Mouse (Mus musculus): ENCODE data around the gene Cd276. TPM values are rescaled to one million over a fixed set of nuclear protein-coding genes. Genes with fewer than 3 reads are reported as not detected.

The Cd276 gene
- polyA plus RNA-seq, 1 experiment from 2014 or later: 33.8 TPM

DNA sequence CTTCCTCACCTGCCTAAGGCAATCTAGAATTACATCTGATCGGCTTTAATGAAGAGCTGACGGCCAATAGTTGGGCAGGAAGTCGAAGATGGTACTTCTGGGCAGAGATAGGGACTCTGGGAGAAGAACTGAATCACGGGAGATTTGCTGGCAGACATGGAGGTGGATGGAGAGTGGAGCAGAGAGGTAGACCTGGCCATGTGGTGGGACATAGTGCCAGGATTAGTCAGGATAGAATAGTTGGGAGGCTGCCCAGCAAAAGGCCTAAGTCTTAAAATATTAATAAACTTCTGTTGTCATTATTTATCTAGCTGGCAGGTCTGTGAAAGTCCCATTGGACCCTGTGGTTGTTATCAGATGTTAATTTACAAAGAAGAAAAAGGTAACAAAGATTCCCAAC, 30.1 kb downstream of the Cd276 start:
- H3K4me2 ChIP-seq: no peak overlapping the region
- H3K9ac ChIP-seq: no peak overlapping the region
- H3K27me3 ChIP-seq: no peaks in the 10 kb centered on the region
- no peaks in the 10 kb centered on the region for H3K9me3 ChIP-seq
- 0 out of 2 replicates have a peak, but pooled peaks cover 9% of the 10 kb centered on the region for H3K36me3 ChIP-seq
- H3K4me3 ChIP-seq: no peak overlapping the region
- WGBS: 86% methylated on average over 4 of the region's 4 CpGs
- H3K4me1 ChIP-seq (replicated peaks): no peaks in the 10 kb centered on the region
- no peak overlapping the region for H3K27ac ChIP-seq (replicated peaks)
- no peak for ATAC-seq (ENCODE audit: low FRiP score, low read depth)

DNA sequence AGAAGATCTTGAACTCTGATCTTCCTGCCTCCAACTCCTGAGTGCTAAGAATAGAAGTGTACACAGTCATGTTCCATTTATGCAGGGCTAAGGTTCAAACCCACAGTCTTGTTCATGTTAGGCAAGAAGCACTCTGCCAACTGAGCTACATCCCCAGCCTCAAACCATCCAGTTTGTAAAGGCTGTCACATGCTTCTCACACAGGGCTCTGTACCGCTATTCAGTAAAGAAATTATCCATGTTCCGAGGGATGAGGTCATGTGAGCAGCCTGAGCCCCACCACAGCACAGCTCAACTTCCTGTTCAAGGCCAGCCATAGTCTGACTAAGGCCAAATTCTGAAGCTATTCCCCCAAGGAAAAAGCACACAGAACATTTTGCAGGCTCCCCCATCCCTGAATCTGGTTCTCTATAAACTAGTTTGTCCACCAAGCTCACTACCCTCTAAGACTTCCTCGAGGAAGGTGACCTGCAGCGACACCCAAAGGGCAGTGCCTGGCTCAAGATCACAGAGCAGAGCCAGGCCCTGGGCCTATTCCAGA, 33.3 kb downstream of the Cd276 start:
- ATAC-seq (ENCODE audit: low FRiP score, low read depth): no peak
- 60% methylated on average over 4 of the region's 4 CpGs for WGBS
- Histone ChIP-seq H3K4me3 (no peak overlapping the region), H3K27ac (replicated peaks) (no peak overlapping the region), H3K36me3 (0 out of 2 replicates have a peak, but pooled peaks cover 3% of the 10 kb centered on the region), H3K4me2 (no peak overlapping the region), H3K9ac (no peak overlapping the region), H3K4me1 (replicated peaks) (peaks cover 3% of the 10 kb centered on the region; the same call in 1 of the 2 replicates), H3K9me3 (no peaks in the 10 kb centered on the region), H3K27me3 (no peaks in the 10 kb centered on the region)

DNA sequence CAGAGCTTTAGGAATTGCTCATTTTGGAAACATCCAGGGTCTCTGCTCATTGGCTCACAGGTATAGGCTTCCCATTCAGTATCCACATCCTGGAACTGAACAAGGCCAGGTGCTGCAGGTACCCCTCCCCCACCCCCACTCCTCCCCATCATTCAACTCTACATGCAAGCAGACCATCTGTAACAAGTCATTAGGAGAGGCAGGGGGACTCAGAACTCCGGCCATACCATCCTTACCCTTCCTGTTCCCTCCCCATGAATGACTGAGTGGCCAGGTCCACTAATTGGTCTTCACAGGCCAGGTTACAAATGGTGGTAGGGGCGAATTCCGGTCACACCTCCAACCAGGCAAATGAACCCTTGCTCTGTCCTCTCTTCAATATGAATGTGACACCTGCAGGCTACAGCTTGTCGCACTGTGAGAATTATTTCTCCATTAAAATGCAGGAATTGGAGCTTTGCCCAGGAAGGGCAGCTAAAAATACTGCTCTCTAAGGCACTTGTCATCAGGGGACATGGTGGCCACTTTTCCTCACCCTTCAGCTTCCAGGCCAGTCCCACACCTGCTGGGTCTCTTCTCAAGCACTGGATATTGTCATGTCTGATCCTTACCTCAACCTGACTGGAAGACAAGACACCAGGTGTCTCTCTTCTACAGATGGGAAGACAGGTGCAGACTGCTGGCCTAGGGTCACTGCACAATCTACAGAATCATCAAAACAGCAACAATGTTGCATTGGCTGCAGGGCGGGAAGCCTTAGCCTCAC, 34.2 kb downstream of the Cd276 start:
- 73% methylated on average over 5 of the region's 5 CpGs for WGBS
- Histone ChIP-seq H3K4me3 (no peak overlapping the region), H3K4me2 (no peak overlapping the region), H3K4me1 (replicated peaks) (peaks cover 3% of the 10 kb centered on the region; the same call in 1 of the 2 replicates), H3K27ac (replicated peaks) (no peak overlapping the region), H3K27me3 (no peaks in the 10 kb centered on the region), H3K9me3 (no peaks in the 10 kb centered on the region), H3K36me3 (0 out of 2 replicates have a peak, but pooled peaks cover 3% of the 10 kb centered on the region), H3K9ac (no peak overlapping the region)
- ATAC-seq (ENCODE audit: low FRiP score, low read depth): no peak

DNA sequence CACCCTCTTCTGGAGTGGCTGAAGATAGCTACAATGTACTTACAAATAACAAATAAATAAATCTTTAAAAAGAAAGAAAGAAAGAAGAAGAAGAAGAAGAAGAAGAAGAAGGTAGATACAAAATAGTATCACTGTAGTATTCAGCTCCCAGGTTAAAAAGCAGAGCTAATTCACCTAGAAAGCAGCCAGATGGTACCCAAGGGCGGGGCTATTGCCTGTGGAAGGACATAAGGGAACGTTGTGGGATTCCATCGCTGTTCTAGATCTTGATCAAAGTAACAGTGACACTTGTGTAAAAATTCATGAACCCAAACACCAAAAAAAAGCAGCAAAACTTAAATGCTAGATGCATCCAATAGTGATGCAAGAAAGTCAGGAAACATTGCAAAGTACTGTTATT, 35.3 kb downstream of the Cd276 start:
- Histone ChIP-seq H3K4me2 (no peak overlapping the region), H3K27me3 (no peaks in the 10 kb centered on the region), H3K9ac (no peak overlapping the region), H3K4me3 (no peak overlapping the region), H3K4me1 (replicated peaks) (peaks cover 8% of the 10 kb centered on the region; the same call in 1 of the 2 replicates), H3K27ac (replicated peaks) (no peak overlapping the region), H3K36me3 (0 out of 2 replicates have a peak, but pooled peaks cover 3% of the 10 kb centered on the region), H3K9me3 (no peaks in the 10 kb centered on the region)
- WGBS: 78% methylated on average over 3 of the region's 3 CpGs
- no peak for ATAC-seq (ENCODE audit: low FRiP score, low read depth)

DNA sequence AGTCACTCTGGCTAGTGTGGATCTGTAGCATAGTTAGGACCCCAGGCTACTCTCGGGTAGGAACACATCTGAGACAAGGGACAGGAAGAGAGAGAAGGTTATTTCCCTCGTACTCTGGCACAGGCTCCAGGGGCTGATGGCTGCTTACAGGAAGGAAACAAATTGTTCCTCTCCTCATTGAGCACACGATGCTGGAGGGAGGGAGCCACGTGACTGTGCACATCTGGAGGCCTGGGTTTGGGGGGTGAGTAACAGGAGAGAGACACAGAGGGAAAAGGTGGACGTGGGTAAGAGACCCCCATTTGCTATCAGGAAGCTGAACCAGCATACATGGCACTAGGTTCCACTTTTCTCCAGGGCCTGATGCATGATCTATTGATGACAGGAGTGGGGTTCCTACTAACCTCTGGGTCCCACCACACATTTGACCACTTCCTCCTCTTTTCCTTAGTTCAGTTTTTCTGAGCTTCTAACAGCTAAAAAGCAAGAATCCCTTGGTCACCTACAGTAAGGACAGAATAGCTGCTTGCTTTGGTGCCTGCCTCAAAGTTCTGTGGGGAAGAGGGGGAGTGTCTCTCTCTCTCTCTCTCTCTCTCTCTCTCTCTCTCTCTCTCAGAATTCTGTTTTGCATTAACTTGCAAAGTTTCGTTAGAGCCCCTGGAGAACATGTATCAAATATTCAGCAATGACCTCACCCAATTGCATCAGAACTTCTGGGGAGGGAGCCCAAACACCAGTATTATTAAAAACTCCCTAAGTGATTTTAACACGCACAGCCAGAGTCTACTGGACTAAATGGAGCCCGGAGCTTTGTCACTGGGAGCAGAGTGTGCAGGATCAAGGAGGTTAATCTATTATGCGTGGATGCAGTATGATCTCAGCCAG, 37.1 kb downstream of the Cd276 start:
- Histone ChIP-seq H3K9ac (no peak overlapping the region), H3K4me2 (no peak overlapping the region), H3K36me3 (no peaks in the 10 kb centered on the region), H3K27me3 (no peaks in the 10 kb centered on the region), H3K4me3 (no peak overlapping the region), H3K9me3 (no peaks in the 10 kb centered on the region), H3K4me1 (replicated peaks) (peaks cover 21% of the 10 kb centered on the region), H3K27ac (replicated peaks) (no peak overlapping the region)
- WGBS: 44% methylated on average over 9 of the region's 9 CpGs
- no peak for ATAC-seq (ENCODE audit: low FRiP score, low read depth)

DNA sequence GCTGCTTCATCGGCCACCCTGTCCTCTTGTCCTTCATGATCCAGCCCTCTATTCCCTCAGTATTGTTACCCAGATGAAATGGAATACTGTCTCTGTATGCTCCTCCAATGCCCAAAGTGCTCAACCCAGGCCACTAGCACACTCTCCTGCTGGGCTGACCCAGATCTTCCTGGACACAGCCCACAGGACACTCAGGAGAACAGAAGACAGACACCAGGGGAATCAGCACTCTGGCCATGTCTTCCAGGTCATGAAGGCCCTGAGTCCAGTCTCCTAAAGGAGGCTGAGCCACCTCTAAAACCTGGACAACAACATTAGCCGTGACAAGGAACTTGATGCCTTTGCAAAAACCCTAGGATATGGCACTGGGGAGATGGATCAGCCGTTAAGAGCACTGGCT, 38.8 kb downstream of the Cd276 start:
- no peak for ATAC-seq (ENCODE audit: low FRiP score, low read depth)
- Histone ChIP-seq H3K9me3 (no peaks in the 10 kb centered on the region), H3K9ac (no peak overlapping the region), H3K36me3 (no peaks in the 10 kb centered on the region), H3K4me3 (no peak overlapping the region), H3K4me2 (no peak overlapping the region), H3K27me3 (no peaks in the 10 kb centered on the region), H3K4me1 (replicated peaks) (peaks cover 21% of the 10 kb centered on the region), H3K27ac (replicated peaks) (no peak overlapping the region)
- 85% methylated on average over 3 of the region's 3 CpGs for WGBS

DNA sequence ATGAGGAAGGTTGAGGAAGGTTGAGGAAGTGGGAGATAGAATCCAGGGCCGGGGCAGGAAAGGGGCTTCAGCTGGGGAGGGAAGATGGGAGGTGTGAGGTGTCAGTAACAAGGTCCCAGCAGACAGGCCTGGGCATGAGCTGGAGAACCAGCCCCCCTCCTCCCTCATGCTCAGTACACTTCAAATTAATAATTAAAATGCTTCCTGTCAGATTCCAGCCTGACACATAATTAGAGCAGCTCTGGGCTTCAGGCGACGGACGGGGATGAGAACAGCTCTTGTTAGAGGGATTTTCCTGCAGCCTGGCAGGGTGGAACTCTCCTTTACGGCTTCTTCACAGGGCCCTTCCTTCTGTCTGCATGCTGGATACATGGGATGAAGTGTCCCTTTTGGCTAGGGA, 41.5 kb downstream of the Cd276 start:
- no peaks in the 10 kb centered on the region for H3K27me3 ChIP-seq
- peaks cover 21% of the 10 kb centered on the region for H3K4me1 ChIP-seq (replicated peaks)
- H3K36me3 ChIP-seq: no peaks in the 10 kb centered on the region
- no peak overlapping the region for H3K9ac ChIP-seq
- peak; percentile 43; the same call in 1 of the 2 replicates for ATAC-seq (ENCODE audit: low FRiP score, low read depth)
- H3K4me2 ChIP-seq: no peak overlapping the region
- H3K9me3 ChIP-seq: no peaks in the 10 kb centered on the region
- 33% methylated on average over 5 of the region's 5 CpGs for WGBS
- H3K27ac ChIP-seq (replicated peaks): peak overlapping the region; percentile 49
- H3K4me3 ChIP-seq: no peak overlapping the region

DNA sequence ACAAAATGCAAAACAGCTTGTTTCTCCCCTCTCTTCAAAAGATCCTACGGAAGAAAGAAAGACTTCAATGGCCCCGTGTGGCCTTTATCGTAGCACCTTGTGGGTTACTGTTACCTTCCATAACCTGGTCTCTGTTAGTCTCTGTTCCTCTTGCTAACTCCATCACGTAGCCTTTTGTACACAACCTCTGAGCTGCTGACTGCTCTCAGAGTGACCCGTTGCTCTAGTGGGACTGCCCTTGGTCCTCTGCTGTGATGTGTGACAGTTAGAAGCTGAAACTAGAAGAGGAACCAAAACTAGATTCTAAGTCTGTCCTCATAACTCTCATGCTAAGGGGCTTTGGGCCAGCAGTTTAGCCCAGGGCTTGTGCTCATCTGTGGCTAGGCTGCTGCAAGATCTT, 44.8 kb downstream of the Cd276 start:
- WGBS: 93% methylated on average over 5 of the region's 5 CpGs
- Histone ChIP-seq H3K9ac (no peak overlapping the region), H3K9me3 (no peaks in the 10 kb centered on the region), H3K36me3 (no peaks in the 10 kb centered on the region), H3K27ac (replicated peaks) (no peak overlapping the region), H3K4me1 (replicated peaks) (peaks cover 18% of the 10 kb centered on the region), H3K27me3 (no peaks in the 10 kb centered on the region), H3K4me3 (no peak overlapping the region), H3K4me2 (no peak overlapping the region)
- no peak for ATAC-seq (ENCODE audit: low FRiP score, low read depth)

DNA sequence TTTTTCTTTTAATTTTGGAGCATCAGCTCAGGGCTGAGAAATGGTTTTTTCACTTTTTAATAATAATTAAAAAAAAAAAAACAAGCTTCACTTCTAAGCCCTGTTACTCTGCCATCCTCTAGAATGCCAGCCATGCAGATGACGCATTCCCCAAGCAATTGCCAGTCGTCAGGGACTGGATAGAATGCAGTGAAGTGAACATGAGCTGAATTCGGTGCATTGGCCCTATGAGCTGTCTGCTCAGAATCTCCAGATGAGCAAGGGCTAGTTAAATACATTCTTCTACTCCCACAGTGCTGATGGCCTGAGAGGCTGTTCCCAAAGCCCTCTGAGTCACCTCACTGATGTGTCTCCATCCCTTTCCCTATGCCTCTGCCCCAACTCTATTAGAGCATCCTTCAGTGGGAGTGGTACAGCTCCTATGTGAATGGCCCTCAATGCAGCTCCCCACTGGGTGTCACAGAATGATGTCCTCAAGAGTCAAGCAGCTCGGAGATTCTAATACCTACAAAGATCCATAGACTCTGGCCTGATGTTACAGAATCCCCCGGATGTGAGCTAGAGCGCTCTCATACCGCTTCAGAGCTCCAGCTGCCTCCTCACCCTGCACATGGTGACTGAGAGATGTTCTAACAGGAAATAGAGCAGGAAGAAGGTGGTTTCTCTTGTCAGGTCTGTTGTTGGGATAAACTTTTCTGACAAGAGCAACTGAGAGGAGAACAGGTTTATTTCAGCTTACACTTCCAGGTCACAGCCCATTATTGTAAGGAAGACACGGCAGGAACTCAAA, 47.8 kb downstream of the Cd276 start:
- Histone ChIP-seq H3K9ac (no peak overlapping the region), H3K27me3 (no peaks in the 10 kb centered on the region), H3K9me3 (no peaks in the 10 kb centered on the region), H3K4me2 (no peak overlapping the region), H3K36me3 (no peaks in the 10 kb centered on the region), H3K4me3 (no peak overlapping the region), H3K4me1 (replicated peaks) (no peaks in the 10 kb centered on the region), H3K27ac (replicated peaks) (no peak overlapping the region)
- whole genome bisulfite sequencing: 74% methylated on average over 8 of the region's 8 CpGs
- ATAC-seq (ENCODE audit: low FRiP score, low read depth): no peak

DNA sequence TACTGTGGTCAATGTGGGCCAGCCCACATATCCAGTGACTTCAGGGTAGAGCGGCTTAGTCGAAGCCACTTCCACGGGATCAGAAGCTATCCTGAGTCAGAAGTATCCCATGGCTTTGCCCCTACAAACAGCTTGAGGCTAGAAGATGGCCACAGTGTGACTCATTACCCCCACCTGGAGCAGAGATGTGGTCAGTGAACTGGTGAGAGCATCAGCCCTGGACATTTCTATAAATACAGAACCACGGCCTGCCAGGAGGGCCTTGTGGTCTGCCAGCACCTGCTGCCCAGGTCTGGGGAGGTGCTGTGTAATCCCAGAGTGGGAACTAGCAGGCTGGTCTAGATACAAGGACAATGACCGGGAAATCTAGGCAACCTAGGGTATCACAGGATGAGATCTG, 54.3 kb downstream of the Cd276 start:
- Histone ChIP-seq H3K4me1 (replicated peaks) (peaks cover 13% of the 10 kb centered on the region; the same call in 1 of the 2 replicates), H3K27ac (replicated peaks) (no peak overlapping the region), H3K27me3 (no peaks in the 10 kb centered on the region), H3K9ac (no peak overlapping the region), H3K4me2 (no peak overlapping the region), H3K4me3 (no peak overlapping the region), H3K9me3 (no peaks in the 10 kb centered on the region), H3K36me3 (peaks cover 5% of the 10 kb centered on the region; the same call in 1 of the 2 replicates)
- ATAC-seq (ENCODE audit: low FRiP score, low read depth): no peak
- WGBS: 88% methylated on average over 5 of the region's 5 CpGs

DNA sequence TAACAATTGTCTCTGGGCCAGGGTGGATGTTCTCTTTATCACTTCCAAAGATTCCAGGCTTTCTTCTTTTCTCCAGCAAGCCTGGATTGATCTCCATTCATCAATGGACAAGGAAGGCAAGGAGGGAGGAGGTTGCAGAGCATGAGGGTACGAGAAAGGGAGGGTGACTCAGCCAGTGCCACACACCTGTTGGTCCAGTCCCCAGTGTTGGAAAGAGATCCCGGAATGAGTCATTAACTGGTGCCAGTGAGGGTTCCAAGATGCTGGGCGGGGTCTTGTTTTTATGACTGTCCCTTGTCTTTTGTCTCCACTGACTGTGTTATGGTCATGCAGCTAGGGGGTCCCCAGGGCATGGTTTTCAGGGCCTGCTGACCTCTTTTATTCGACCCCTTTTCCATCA, 57.3 kb downstream of the Cd276 start:
- no peaks in the 10 kb centered on the region for H3K27me3 ChIP-seq
- H3K4me1 ChIP-seq (replicated peaks): peaks cover 26% of the 10 kb centered on the region; the same call in 1 of the 2 replicates
- no peak overlapping the region for H3K4me3 ChIP-seq
- H3K9me3 ChIP-seq: no peaks in the 10 kb centered on the region
- no peak overlapping the region for H3K9ac ChIP-seq
- 56% methylated on average over 4 of the region's 4 CpGs for WGBS
- peaks cover 5% of the 10 kb centered on the region; the same call in 1 of the 2 replicates for H3K36me3 ChIP-seq
- ATAC-seq (ENCODE audit: low FRiP score, low read depth): no peak
- H3K4me2 ChIP-seq: no peak overlapping the region
- H3K27ac ChIP-seq (replicated peaks): no peak overlapping the region
